ENCODE assay signal across 15 mouse cellular contexts in genomic region chr10:95468894-95469293, GRCm38 (mm10).
"Had no signal": no experiment of that assay in that cellular context is flagged by ENCODE, and none has a peak within 500 bp of the region (broad histone marks: within the 10 kb centered on the region; RNA-seq: fewer than 3 reads in every experiment).

No protein-coding gene starts in this region.

- H3K9me3 ChIP-seq: neural tube, embryonic 15.5 days; stomach, embryonic 15.5 days had no signal

- H3K4me3 ChIP-seq: neural tube, embryonic 15.5 days; stomach, embryonic 15.5 days had no signal

- H3K4me2 ChIP-seq: neural tube, embryonic 15.5 days; stomach, embryonic 15.5 days had no signal

- H3K4me1 ChIP-seq: neural tube, embryonic 15.5 days; stomach, embryonic 15.5 days had no signal

- H3K9ac ChIP-seq: neural tube, embryonic 15.5 days; stomach, embryonic 15.5 days had no signal

- H3K27ac ChIP-seq: neural tube, embryonic 15.5 days; stomach, embryonic 15.5 days; stomach, postnatal 0 days had no signal

- H3K27me3 ChIP-seq: neural tube, embryonic 15.5 days; stomach, embryonic 15.5 days had no signal

- H3K36me3 ChIP-seq: neural tube, embryonic 15.5 days; stomach, embryonic 15.5 days had no signal

- DNase-seq: retina, postnatal 1 day; right cerebral cortex, adult 18-20 months; right cerebral cortex, postnatal 14 days; right cerebral cortex, postnatal 25 days; right cerebral cortex, postnatal 4 days; spleen, adult 18-20 months; thymus, adult 18-20 months; thymus, adult 2 months; thymus, postnatal 14 days; thymus, postnatal 25 days; thymus, postnatal 36 days; thymus, postnatal 4 days had no signal
